Mouse (Mus musculus): Measurements from ENCODE around the gene Paqr8. TPM values are rescaled to one million over a fixed set of nuclear protein-coding genes. Genes with fewer than 3 reads are reported as not detected.
A peak's percentile ranks its signal among the peaks of the same experiment; 100 is the strongest.
"Not testable (repeated sequence)": the region's sequence is repeated elsewhere in the genome, so short reads cannot be mapped to it uniquely, and the experiment has no call there.

The Paqr8 gene
- polyA plus RNA-seq, 1 experiment from 2014 or later, result 23.8 TPM

DNA sequence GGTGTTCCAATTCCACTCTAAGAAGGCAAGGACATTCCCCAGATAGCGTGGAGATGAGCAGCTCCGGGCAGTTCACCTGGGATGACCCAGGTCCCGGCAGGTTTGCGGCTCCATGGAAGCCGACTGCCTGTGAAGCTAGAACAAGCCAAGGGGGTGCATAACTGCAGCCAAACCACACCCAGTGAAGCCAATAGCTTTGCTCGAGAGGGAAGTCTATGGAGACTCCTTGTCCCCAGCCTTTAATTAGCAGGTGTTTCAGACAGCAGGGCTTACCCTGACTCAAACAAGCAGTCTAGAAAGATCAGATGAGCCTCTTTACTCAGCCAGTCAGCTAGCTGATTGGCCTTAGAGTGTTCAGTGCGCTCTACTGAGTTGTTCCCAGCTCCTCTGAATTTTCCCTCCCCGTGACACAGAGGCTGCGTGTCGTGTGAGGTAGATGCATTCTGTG, 30.7 kb downstream of the Paqr8 start:
- Histone ChIP-seq H3K4me2 (ENCODE audit: low read length) (no peak overlapping the region), H3K4me3 (replicated peaks; ENCODE audit: low read length) (no peak overlapping the region), H3K9me3 (ENCODE audit: control insufficient read depth, low read length) (no peaks in the 10 kb centered on the region), H3K27ac (ENCODE audit: low read length) (no peak overlapping the region), H3K4me1 (replicated peaks; ENCODE audit: control insufficient read depth, insufficient read depth, low read length) (peaks cover 13% of the 10 kb centered on the region), H3K9ac (replicated peaks; ENCODE audit: low read depth, low read length) (no peak overlapping the region), H3K27me3 (replicated peaks; ENCODE audit: control insufficient read depth, insufficient read depth, low read length) (no peaks in the 10 kb centered on the region), H3K36me3 (ENCODE audit: control insufficient read depth, insufficient read depth) (no peaks in the 10 kb centered on the region)
- 73% methylated on average over 10 of the region's 10 CpGs for WGBS
- ATAC-seq, result no peak

DNA sequence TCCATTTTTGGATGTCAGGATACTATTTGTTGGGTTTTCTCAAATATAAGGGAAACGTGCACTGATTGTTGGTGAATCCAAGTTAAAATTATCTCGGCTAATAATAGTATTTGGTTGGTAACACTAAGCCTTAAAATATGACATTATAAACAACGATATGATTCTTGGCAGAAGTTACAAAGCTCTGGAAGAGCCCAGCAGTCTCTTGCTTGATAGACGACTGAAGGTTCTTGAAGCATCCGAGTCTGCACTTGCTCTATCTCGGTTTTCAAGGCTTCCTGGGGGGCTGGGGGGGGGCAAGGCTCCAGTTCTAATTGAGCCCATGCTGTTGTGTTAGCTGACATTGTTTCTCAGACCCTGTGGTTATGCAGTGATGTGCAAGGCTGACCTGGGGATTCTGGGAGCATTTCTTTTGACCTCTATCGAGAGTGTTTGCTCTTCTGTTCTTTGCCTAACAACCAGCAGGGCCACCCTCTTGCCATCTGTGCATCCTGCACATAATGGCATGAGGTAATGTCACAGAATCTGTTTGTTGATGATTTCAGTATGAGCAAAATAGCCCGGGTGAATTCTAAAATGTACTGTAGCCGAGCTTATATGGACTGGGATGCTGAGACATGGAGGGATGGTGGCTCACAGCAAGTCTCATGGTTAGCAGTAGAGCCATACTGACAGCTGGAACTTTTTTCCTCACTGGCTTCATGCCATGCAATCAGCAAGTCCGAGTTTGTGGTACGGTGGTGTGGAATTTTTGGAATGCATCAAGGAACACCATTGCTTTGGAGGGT, 32.4 kb downstream of the Paqr8 start:
- Histone ChIP-seq H3K9me3 (ENCODE audit: control insufficient read depth, low read length) (no peaks in the 10 kb centered on the region), H3K4me2 (ENCODE audit: low read length) (no peak overlapping the region), H3K27ac (ENCODE audit: low read length) (peak overlapping the region; percentile 42; the same call in 1 of the 2 replicates), H3K27me3 (replicated peaks; ENCODE audit: control insufficient read depth, insufficient read depth, low read length) (no peaks in the 10 kb centered on the region), H3K36me3 (ENCODE audit: control insufficient read depth, insufficient read depth) (no peaks in the 10 kb centered on the region), H3K4me3 (replicated peaks; ENCODE audit: low read length) (no peak overlapping the region), H3K4me1 (replicated peaks; ENCODE audit: control insufficient read depth, insufficient read depth, low read length) (peaks cover 13% of the 10 kb centered on the region), H3K9ac (replicated peaks; ENCODE audit: low read depth, low read length) (no peak overlapping the region)
- 38% methylated on average over 11 of the region's 11 CpGs for WGBS
- peak; percentile 62 for ATAC-seq

DNA sequence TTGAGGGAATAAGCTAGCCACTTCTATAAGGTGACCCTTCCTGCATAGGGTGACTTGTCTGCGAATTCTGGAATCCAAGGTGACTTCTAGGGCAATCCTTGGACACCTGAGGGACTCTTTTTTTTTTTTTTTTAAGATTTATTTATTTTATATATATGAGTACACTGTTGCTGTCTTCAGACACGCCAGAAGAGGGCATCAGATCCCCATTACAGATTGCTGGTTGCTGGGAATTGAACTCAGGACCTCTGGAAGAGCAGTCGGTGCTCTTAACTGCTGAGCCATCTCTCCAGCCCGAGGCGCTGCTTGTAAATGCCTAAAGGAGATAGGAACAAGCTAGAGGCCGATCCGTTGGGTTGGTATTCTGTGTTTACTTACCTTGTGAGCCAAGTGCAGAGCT, 34.9 kb downstream of the Paqr8 start:
- H3K9ac ChIP-seq (replicated peaks; ENCODE audit: low read depth, low read length); H3K4me3 ChIP-seq (replicated peaks; ENCODE audit: low read length); H3K27ac ChIP-seq (ENCODE audit: low read length); H3K27me3 ChIP-seq (replicated peaks; ENCODE audit: control insufficient read depth, insufficient read depth, low read length); H3K36me3 ChIP-seq (ENCODE audit: control insufficient read depth, insufficient read depth); ATAC-seq; H3K4me2 ChIP-seq (ENCODE audit: low read length); H3K9me3 ChIP-seq (ENCODE audit: control insufficient read depth, low read length): not testable (repeated sequence)
- H3K4me1 ChIP-seq (replicated peaks; ENCODE audit: control insufficient read depth, insufficient read depth, low read length), result peaks cover 13% of the 10 kb centered on the region
- 86% methylated on average over 7 of the region's 7 CpGs for WGBS

DNA sequence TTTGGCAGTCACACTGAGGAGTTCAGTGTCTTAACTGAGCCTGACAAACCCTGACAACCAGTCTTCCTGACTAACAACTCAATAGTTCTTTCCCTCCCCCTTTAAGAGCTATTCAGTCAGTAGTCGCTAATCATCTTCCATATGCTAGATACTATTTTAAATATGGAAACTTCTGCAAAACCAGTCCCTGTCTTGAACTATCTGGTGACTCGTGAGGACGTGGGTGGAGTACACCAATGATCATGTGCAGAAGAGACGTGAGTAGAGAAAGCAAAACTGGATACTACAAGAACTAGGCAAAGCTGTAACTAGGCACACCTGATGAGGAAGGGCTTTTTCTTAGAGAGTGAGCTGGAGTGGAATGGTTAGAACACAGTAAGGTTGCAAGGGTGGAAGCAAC, 35.5 kb downstream of the Paqr8 start:
- Histone ChIP-seq H3K4me2 (ENCODE audit: low read length) (no peak overlapping the region), H3K9me3 (ENCODE audit: control insufficient read depth, low read length) (no peaks in the 10 kb centered on the region), H3K27me3 (replicated peaks; ENCODE audit: control insufficient read depth, insufficient read depth, low read length) (no peaks in the 10 kb centered on the region), H3K27ac (ENCODE audit: low read length) (no peak overlapping the region), H3K4me3 (replicated peaks; ENCODE audit: low read length) (no peak overlapping the region), H3K4me1 (replicated peaks; ENCODE audit: control insufficient read depth, insufficient read depth, low read length) (peaks cover 13% of the 10 kb centered on the region), H3K9ac (replicated peaks; ENCODE audit: low read depth, low read length) (no peak overlapping the region), H3K36me3 (ENCODE audit: control insufficient read depth, insufficient read depth) (no peaks in the 10 kb centered on the region)
- ATAC-seq, result no peak
- WGBS, result 91% methylated on average over 4 of the region's 4 CpGs

DNA sequence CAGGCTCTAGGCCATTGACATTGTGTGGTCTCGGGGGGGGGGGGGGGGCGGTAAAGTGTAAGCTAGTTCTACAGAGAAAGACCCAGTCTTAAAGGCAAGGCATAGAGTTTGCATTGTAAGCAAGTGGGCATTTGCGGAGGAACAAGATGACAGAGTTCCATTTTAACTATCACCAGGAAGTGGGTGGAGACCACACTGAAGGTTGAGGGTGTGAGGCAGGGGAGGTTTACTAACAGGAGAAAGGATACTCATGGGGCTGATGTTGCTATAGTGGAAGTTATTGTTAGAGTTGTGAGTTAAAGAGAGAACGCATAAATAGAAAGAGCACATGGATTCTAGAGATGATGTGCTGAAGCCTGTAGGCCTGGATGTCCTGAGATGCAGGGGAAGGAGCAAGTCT, 36.0 kb downstream of the Paqr8 start:
- H3K27ac ChIP-seq (ENCODE audit: low read length), result no peak overlapping the region
- ATAC-seq, result no peak
- no peaks in the 10 kb centered on the region for H3K9me3 ChIP-seq (ENCODE audit: control insufficient read depth, low read length)
- H3K36me3 ChIP-seq (ENCODE audit: control insufficient read depth, insufficient read depth), result no peaks in the 10 kb centered on the region
- WGBS, result 85% methylated on average over 4 of the region's 4 CpGs
- no peak overlapping the region for H3K4me3 ChIP-seq (replicated peaks; ENCODE audit: low read length)
- H3K4me1 ChIP-seq (replicated peaks; ENCODE audit: control insufficient read depth, insufficient read depth, low read length), result peaks cover 9% of the 10 kb centered on the region
- H3K4me2 ChIP-seq (ENCODE audit: low read length), result no peak overlapping the region
- no peak overlapping the region for H3K9ac ChIP-seq (replicated peaks; ENCODE audit: low read depth, low read length)
- H3K27me3 ChIP-seq (replicated peaks; ENCODE audit: control insufficient read depth, insufficient read depth, low read length), result no peaks in the 10 kb centered on the region

DNA sequence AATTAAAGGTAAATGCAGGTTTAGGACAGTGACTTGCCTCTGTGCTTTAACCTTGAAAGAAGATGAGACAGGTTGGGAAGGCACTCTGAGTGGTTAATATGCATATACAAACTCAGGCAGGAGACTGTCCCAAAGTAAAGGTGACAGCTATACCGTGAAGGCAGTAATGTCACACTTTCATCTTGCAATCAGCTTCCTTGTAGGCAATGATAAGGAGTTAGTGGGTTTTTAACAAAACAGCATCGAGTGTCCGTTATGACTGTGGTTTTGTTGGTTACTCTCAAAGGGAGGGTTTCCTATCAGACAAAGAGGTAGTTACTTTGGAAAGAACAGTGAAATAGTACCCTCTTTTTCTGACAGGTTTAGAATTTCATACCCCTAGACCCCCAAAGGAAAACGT, 38.1 kb downstream of the Paqr8 start:
- Histone ChIP-seq H3K4me2 (ENCODE audit: low read length) (no peak overlapping the region), H3K27me3 (replicated peaks; ENCODE audit: control insufficient read depth, insufficient read depth, low read length) (no peaks in the 10 kb centered on the region), H3K36me3 (ENCODE audit: control insufficient read depth, insufficient read depth) (no peaks in the 10 kb centered on the region), H3K27ac (ENCODE audit: low read length) (no peak overlapping the region), H3K9ac (replicated peaks; ENCODE audit: low read depth, low read length) (no peak overlapping the region), H3K9me3 (ENCODE audit: control insufficient read depth, low read length) (no peaks in the 10 kb centered on the region), H3K4me1 (replicated peaks; ENCODE audit: control insufficient read depth, insufficient read depth, low read length) (no peaks in the 10 kb centered on the region), H3K4me3 (replicated peaks; ENCODE audit: low read length) (no peak overlapping the region)
- 88% methylated on average over 4 of the region's 4 CpGs for WGBS
- no peak for ATAC-seq

DNA sequence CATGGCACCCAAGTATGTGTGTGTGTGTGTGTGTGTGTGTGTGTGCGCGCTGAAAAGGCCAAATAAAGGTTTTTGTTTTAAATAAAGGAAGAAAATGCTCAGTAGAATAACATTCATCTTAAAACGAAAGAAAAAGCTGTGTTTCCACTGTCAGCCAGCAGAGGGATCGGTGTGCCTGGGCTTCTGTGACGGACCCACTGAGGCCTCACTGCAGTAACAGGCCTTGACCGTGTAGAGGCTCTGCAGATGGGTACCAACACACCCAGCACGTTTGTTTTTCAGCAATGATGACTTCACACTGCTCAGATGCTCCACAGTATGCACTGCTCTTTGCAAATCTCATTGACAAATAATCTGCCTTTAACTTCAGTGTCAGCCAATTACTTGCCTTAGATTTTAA, 43.1 kb downstream of the Paqr8 start:
- H3K27ac ChIP-seq (ENCODE audit: low read length), result no peak overlapping the region
- H3K9me3 ChIP-seq (ENCODE audit: control insufficient read depth, low read length), result no peaks in the 10 kb centered on the region
- H3K4me3 ChIP-seq (replicated peaks; ENCODE audit: low read length), result no peak overlapping the region
- peak; percentile 90 for ATAC-seq
- H3K27me3 ChIP-seq (replicated peaks; ENCODE audit: control insufficient read depth, insufficient read depth, low read length), result no peaks in the 10 kb centered on the region
- H3K9ac ChIP-seq (replicated peaks; ENCODE audit: low read depth, low read length), result no peak overlapping the region
- no peaks in the 10 kb centered on the region for H3K4me1 ChIP-seq (replicated peaks; ENCODE audit: control insufficient read depth, insufficient read depth, low read length)
- H3K4me2 ChIP-seq (ENCODE audit: low read length), result no peak overlapping the region
- 20% methylated on average over 7 of the region's 7 CpGs for WGBS
- peaks cover 3% of the 10 kb centered on the region; the same call in 1 of the 2 replicates for H3K36me3 ChIP-seq (ENCODE audit: control insufficient read depth, insufficient read depth)

DNA sequence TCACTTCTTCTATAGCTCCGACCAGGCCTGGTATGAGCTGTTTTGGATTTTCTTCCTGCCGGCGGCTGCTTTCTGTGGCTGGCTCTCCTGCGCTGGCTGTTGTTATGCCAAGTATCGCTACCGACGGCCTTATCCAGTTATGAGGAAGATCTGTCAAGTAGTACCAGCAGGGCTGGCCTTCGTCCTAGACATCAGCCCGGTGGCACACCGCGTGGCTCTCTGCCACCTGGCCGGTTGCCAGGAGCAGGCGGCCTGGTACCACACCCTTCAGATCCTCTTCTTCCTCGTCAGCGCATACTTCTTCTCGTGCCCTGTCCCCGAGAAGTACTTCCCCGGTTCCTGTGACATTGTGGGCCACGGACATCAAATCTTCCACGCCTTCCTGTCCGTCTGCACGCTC, 44.7 kb downstream of the Paqr8 start:
- Histone ChIP-seq H3K27me3 (replicated peaks; ENCODE audit: control insufficient read depth, insufficient read depth, low read length) (no peaks in the 10 kb centered on the region), H3K36me3 (ENCODE audit: control insufficient read depth, insufficient read depth) (peaks cover 3% of the 10 kb centered on the region; the same call in 1 of the 2 replicates), H3K27ac (ENCODE audit: low read length) (no peak overlapping the region), H3K4me1 (replicated peaks; ENCODE audit: control insufficient read depth, insufficient read depth, low read length) (no peaks in the 10 kb centered on the region), H3K4me2 (ENCODE audit: low read length) (no peak overlapping the region), H3K4me3 (replicated peaks; ENCODE audit: low read length) (no peak overlapping the region), H3K9me3 (ENCODE audit: control insufficient read depth, low read length) (no peaks in the 10 kb centered on the region), H3K9ac (replicated peaks; ENCODE audit: low read depth, low read length) (no peak overlapping the region)
- 70% methylated on average over 22 of the region's 22 CpGs for WGBS
- no peak for ATAC-seq

DNA sequence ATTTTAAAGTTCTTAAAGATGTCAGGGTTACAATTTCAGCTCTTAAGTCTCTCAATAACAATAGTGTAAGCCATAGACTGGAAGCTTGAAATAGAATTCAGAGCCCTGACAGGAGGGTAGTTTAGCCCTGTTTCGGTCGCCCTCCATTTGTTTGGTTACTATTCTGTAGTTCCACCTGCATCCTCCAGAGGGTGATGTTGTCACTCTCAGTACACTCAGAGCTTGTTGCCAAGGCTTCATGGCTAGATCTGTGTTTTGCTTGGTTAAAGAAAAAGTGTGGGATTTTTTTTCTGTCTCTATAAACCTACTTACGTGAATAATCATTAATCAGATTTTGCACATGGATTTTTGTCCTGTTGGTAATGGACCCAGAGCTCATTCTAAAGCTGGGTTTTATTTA, 48.6 kb downstream of the Paqr8 start:
- Histone ChIP-seq H3K27ac (ENCODE audit: low read length) (no peak overlapping the region), H3K9me3 (ENCODE audit: control insufficient read depth, low read length) (no peaks in the 10 kb centered on the region; the same call in 1 of the 2 replicates), H3K4me1 (replicated peaks; ENCODE audit: control insufficient read depth, insufficient read depth, low read length) (peaks cover 2% of the 10 kb centered on the region; the same call in 1 of the 2 replicates), H3K4me2 (ENCODE audit: low read length) (no peak overlapping the region), H3K4me3 (replicated peaks; ENCODE audit: low read length) (no peak overlapping the region), H3K27me3 (replicated peaks; ENCODE audit: control insufficient read depth, insufficient read depth, low read length) (no peaks in the 10 kb centered on the region), H3K9ac (replicated peaks; ENCODE audit: low read depth, low read length) (no peak overlapping the region), H3K36me3 (ENCODE audit: control insufficient read depth, insufficient read depth) (peaks cover 3% of the 10 kb centered on the region; the same call in 1 of the 2 replicates)
- 28% methylated on average over 3 of the region's 3 CpGs for WGBS
- peak; percentile 56; the same call in 1 of the 2 replicates for ATAC-seq
